Mouse (Mus musculus) urinary bladder, adult 18-20 months (tissue): ENCODE results near the gene Parpbp.

ENCODE experiments used
- DNase-seq, 2 experiments: peaks; one replicate each; pipeline ENCODE4 v3.0.0; 2022; ENCODE audit warnings: low spot score in 2 of 2, mixed read lengths in 2 of 2

Gene Parpbp

DNA sequence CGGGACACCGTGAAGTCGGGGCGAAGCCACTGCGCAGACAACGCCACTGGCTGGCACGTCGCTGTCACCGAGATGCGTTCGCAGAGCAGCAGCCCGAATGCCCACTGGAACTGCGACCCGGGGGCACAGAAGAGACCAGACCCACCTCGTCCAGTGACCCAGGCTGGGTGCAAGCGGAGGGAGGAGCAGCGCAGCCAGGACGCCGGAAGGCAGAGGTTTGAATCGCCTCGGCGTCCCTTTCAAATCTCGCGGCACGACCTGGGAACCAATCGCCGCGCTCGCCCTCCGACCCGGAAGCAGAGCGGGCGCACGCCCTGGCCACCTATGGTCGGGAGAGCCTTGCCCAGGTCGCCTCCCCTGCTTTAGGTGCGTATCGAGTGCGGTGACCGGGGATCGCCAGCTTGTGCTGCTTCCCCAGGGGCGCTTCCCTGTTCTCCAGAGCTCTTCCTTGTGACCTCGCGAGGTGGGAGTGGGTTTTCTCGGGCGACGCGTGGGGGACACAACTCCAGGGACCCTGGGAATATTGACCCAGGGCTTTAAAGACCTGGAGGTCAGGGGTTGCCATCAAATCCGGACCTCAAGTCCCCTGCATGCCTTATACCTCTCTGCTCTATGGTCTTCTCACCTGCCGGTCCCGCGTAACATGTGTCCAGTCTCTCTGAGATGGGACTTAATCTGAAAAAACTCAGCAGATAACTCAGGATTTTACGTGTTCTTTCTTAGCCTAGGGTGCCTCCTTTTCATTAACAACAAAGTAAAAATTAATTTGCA lies at the start of gene Parpbp, which contains the start of gene Nup37:
Parpbp (minus strand) TSS at position 235 of the 771 bp plus-strand sequence.
Nup37 (plus strand) TSS at position 286 of the 771 bp plus-strand sequence.
- peak; percentile 73 to 87 for DNase-seq

- no peak for DNase-seq
Measured at GRCm38 (mm10) chr10:88167438-88168077, 20.8 kb upstream of the Parpbp start.

DNA sequence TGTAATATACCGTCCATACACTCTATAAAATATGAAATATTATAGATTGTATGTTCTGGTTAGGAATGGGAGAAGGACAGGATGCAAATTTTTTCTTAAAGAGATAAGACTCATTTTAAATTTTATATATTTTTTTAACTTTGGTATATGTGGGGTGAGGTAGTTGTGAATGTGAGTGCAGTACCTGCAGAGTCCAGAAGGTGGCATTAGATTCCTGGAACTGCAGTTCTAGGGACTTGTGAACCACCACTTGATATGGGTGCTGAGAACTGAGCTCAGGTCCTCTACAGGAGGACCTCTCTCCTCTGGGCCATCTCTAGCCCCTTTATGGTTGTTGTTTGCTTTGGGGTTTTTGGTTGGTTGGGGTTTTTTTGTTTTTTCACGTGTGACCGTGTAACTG lies 19.4 kb upstream of the Parpbp start:
- DNase-seq: no peak

GRCm38 (mm10) chr10:88162676-88163075 lies 15.9 kb upstream of the Parpbp start:
- DNase-seq: no peak

DNA sequence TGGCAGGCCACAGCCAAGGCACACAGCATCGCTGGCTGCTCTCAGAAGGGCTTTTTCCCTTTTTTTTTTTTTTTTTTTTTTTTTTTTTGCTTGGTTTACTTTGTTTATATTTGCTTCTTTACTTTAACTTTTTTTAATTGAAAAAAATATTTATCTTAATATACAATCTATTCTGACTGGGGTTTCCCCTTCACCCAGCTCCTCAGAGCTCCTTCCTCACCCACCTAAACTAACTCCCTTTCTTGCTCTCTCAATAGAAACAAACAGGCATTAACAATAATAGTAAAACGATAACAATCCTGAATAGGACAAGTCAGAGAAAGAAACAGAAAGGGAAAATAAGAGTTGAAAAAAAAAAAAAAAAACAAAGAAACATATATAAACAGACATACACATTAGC lies 15.4 kb upstream of the Parpbp start:
- DNase-seq: no peak

DNA sequence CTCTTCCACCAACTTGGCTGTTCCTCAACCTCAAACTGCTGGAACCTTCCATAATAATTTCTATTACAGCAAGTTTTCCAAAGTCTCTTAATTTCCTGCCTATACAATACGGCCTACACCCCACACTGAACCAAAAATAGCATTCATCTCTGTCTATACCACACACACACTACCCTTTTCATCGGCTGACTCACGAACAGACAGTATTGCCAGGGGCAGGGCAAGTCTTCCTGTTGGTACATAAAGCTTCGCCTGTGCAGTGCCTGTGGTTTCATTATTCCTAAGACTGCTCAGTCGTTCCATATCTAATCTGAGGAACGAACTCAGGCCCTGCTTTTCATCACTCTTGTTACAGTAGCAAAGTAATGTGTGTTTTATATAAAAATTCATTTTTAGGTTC lies 4.9 kb upstream of the Parpbp start:
- no peak for DNase-seq

GRCm38 (mm10) chr10:88150381-88150780 lies 3.6 kb upstream of the Parpbp start:
- DNase-seq: no peak

DNA sequence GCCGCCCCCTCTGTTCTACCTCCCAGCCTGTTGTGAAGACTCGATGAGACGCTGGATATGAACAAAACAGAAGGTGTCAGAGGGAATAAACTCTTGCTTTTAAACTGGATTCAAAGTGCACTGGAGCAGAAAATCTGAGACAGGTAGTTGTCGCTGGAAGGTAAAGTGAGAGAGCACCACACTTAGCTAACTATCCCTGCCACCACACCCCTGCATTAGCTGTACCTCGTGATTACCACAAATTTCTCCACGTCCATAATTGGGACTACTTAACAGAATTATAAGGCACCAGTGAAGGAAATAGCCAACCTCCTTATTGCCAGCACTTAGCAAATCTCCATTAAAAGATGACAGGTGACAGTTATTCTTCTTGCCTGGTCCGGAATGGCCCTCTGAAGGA lies 554 bp downstream of the Parpbp start:
- no peak for DNase-seq

GRCm38 (mm10) chr10:88135630-88136029 lies 11.1 kb downstream of the Parpbp start:
- no peak for DNase-seq

DNA sequence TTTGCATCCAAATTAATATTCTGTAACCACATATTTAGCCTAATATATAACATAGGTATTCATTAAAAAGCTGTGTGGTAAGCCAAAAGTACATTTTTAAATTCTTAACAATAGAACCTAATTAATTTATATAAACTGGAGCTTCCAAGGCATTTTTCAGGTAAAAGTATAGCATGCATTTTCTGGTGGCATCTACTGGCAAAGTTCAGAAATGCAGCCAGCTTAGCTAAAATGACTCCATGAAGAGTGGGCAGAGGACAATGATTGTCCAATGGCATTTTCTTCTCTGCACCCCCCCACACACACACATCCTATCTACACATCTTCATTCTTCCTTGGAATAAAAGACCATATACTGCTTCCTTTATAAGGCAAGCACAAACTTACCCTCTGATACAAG lies 27.0 kb downstream of the Parpbp start:
- no peak for DNase-seq

- DNase-seq: no peak
Measured at GRCm38 (mm10) chr10:88113290-88113689, 33.5 kb downstream of the Parpbp start.

GRCm38 (mm10) chr10:88106169-88106568 lies 40.6 kb downstream of the Parpbp start:
- no peak for DNase-seq

DNA sequence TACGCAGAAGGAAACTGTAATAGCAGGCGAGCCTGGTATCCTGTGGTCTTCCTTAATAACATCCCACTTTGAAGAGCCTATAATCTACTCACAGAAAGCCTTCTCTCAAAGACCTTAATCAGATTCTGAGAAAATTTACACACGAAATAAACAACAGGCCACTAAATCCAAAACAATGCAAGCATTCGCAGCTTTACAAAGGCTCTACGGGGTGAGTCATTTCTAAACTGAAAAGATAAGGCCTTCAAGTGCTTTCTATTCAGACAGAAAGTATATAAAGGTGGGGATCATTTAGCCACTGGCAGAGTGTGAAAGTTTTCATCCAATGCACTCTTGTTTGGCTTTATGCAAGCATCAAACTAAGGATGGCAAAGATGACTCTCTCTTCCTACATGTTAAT lies 56.0 kb downstream of the Parpbp start, which contains the start of gene Pmch:
Pmch (plus strand) TSS at position 301 of the 400 bp plus-strand sequence.
- DNase-seq: no peak

DNA sequence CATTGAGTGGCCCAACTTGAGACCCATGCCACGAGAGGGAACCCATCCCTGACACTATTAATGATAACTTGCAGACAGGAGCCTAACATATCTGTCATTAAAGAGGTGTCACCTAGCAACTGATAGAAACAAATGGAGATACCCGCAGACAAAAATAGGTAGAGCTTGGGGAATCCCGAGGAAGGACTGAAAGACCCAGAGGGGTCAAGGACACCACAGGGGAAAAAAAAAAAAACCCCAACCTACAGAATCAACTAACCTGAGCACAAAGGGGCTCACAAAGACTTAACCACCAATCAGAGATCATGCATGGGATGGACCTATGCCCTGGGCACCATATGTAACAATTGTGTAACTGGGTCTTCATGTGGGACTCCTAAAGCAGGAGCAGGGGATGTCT lies 79.4 kb downstream of the Parpbp start:
- no peak for DNase-seq

DNA sequence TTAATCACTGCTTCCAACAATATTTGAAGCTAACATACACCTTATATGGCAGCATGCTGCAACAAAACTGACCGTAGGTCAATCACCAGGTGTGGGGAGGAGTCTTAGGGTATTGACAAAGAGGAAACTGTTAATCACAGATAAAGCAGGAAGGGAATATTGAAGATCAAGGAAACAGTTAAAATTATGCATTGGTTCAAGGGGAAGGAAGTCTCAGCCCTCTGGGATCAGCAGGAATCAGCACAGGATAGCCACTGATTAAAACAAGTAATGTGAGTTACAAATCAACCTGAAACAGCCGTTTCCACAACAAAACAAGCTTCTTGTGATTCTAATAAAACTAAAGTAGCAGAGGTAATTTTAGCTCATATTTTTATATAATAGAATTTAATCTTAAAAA lies 81.9 kb downstream of the Parpbp start:
- DNase-seq: no peak

DNA sequence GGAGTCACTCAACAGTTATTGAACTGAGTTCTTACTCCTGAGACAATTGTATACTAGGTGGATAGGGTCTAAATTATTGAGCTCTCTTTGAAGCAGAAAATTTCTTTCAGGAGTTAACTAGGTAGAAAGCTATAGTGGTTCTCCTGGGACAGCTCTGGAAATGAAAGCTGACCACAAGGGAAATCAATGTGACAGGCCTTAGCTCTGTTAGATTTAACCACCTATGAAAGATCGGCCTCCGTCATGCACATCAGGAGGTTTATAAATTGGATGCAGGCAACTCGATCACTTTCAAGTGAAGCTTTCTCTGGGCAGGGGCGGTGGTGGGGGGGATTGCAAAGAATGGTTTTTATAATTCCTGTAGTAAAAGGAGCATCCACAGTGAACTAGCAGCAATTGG lies 83.3 kb downstream of the Parpbp start:
- DNase-seq: no peak

DNA sequence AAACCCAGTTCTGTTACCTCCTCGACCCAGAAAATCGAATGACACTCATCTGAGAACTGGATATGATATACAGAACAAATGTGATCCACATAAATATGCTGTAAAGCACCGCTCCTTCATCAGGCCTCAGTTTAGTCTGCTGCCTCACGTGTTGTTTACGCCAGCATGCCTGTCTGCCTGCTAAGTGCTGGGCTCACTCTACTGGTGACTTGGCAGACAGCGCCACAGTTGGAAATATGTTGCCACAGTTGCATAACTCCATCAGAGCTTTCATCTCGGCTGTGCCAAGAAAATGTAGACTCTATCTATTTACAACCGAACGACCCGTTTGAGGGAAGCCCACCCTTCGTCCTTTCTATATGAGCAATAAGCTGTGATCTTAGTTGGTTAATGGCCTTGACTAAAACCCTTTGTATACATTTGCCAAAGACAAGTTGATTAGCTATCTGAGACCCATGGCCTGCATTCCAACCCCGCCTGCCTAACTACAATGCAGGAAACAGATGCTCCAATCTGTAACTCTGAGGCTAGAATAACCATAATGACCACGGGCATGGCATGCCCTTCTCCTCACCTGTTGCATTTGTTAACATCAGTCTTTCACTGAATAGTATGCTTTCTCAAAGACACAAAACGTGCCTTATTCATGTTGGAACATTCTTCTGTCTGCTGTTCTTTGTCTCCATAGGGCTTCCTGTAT lies 89.6 kb downstream of the Parpbp start:
- DNase-seq: no peak

GRCm38 (mm10) chr10:88054233-88054985 lies 92.3 kb downstream of the Parpbp start:
- DNase-seq: no peak

- DNase-seq: no peak
Measured at GRCm38 (mm10) chr10:88046098-88046771, 100.5 kb downstream of the Parpbp start.

DNA sequence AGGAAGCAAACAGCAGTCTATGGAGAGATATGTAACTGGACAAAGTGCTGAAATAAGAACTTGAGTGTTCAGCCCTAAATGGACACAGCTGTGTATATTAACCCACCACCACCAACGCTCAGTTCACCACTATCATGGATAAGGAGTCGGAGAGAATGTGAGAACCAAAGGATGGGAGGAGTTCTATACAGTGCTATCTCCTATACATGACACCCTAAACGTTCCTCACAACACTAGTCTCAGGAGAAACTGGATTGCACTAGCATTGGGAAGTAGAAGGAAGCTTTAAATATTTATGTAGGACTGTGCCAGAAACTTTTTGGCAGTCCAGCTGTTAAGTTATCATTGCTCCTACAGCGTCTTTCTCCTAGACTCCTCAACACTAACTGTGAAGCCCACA lies 102.4 kb downstream of the Parpbp start:
- no peak for DNase-seq
